Mouse (Mus musculus): Measurements from ENCODE around the gene Pnck. TPM values are rescaled to one million over a fixed set of nuclear protein-coding genes. Genes with fewer than 3 reads are reported as not detected.

The Pnck gene
- total and polyA plus RNA-seq, 3 experiments, result 0.11 TPM; not detected in 2

GRCm38 (mm10) chrX:73626981-73627380, 32.9 kb downstream of the Pnck start:
- no peak overlapping the region for H3K27ac ChIP-seq (ENCODE audit: control insufficient read depth, low read depth, low read length)
- no peak for TF ChIP-seq HCFC1 (IDR thresholded peaks at IDR 0.05; ENCODE audit: low read depth, low read length)
- TF ChIP-seq MXI1 (IDR thresholded peaks at IDR 0.05; ENCODE audit: low read depth, low read length), result no peak
- TF ChIP-seq EP300 (IDR thresholded peaks at IDR 0.05; ENCODE audit: low read depth in 1 of 2, low read length in 2 of 2), result no peak
- no peak for TF ChIP-seq POLR2A (IDR thresholded peaks at IDR 0.05; ENCODE audit: control insufficient read depth in 1 of 2, insufficient read depth in 1 of 2, low read depth in 1 of 2, low read length in 2 of 2, poor library complexity in 1 of 2)
- no peak for TF ChIP-seq SMC3 (IDR thresholded peaks at IDR 0.05; ENCODE audit: low read depth, low read length)
- TF ChIP-seq USF1 (IDR thresholded peaks at IDR 0.05; ENCODE audit: low read depth, low read length), result no peak
- no peak for TF ChIP-seq MYC (IDR thresholded peaks at IDR 0.05; ENCODE audit: low read depth, low read length)
- TF ChIP-seq POLR2AphosphoS5 (IDR thresholded peaks at IDR 0.05; ENCODE audit: borderline replicate concordance, low read depth, low read length), result no peak
- no peak for TF ChIP-seq ZKSCAN1 (IDR thresholded peaks at IDR 0.05; ENCODE audit: low read depth, low read length)
- no peak for TF ChIP-seq UBTF (IDR thresholded peaks at IDR 0.05; ENCODE audit: borderline replicate concordance, insufficient read depth, low read depth, low read length)
- no peak for TF ChIP-seq POLR2AphosphoS2 (IDR thresholded peaks at IDR 0.05; ENCODE audit: low read length)
- TF ChIP-seq CHD2 (IDR thresholded peaks at IDR 0.05; ENCODE audit: low read length), result no peak
- no peak for TF ChIP-seq GABPA (IDR thresholded peaks at IDR 0.05; ENCODE audit: low read depth, low read length)
- no peak for TF ChIP-seq BHLHE40 (IDR thresholded peaks at IDR 0.05; ENCODE audit: borderline replicate concordance, low read depth, low read length)
- TF ChIP-seq TBP (IDR thresholded peaks at IDR 0.05; ENCODE audit: low read depth, low read length), result no peak
- no peaks in the 10 kb centered on the region for H3K36me3 ChIP-seq (ENCODE audit: control insufficient read depth in 1 of 2, insufficient read depth in 2 of 2, low read length in 2 of 2)
- H3K9me3 ChIP-seq (replicated peaks; ENCODE audit: insufficient read depth, low read length), result no peaks in the 10 kb centered on the region
- no peak overlapping the region for H3K9ac ChIP-seq (ENCODE audit: control insufficient read depth, low read depth, low read length, poor library complexity, severe bottlenecking)
- H3K4me3 ChIP-seq (ENCODE audit: control insufficient read depth in 1 of 2, insufficient read depth in 1 of 2, low read depth in 2 of 2, low read length in 2 of 2), result no peak overlapping the region
- no peaks in the 10 kb centered on the region for H3K4me1 ChIP-seq (ENCODE audit: control insufficient read depth in 1 of 2, insufficient read depth in 2 of 2, low read length in 2 of 2)
- DNase-seq (ENCODE audit: low read depth, low spot score), result no peak
- peaks cover 1 to 2% of the 10 kb centered on the region in 2 experiments; a peak in 2 of 4 replicates for H3K27me3 ChIP-seq (ENCODE audit: control insufficient read depth in 1 of 2, insufficient read depth in 2 of 2, low read length in 2 of 2)
- H3K79me2 ChIP-seq (ENCODE audit: control insufficient read depth, insufficient read depth, low read length, poor library complexity), result no peaks in the 10 kb centered on the region

GRCm38 (mm10) chrX:73619890-73620289, 40.0 kb downstream of the Pnck start:
- Histone ChIP-seq H3K36me3 (ENCODE audit: control insufficient read depth in 1 of 2, insufficient read depth in 2 of 2, low read length in 2 of 2) (no peaks in the 10 kb centered on the region), H3K27me3 (ENCODE audit: control insufficient read depth in 1 of 2, insufficient read depth in 2 of 2, low read length in 2 of 2) (peaks cover 1 to 2% of the 10 kb centered on the region in 2 experiments; a peak in 2 of 4 replicates), H3K27ac (ENCODE audit: control insufficient read depth, low read depth, low read length) (no peak overlapping the region), H3K4me3 (ENCODE audit: control insufficient read depth in 1 of 2, insufficient read depth in 1 of 2, low read depth in 2 of 2, low read length in 2 of 2) (no peak overlapping the region), H3K9ac (ENCODE audit: control insufficient read depth, low read depth, low read length, poor library complexity, severe bottlenecking) (no peak overlapping the region), H3K4me1 (ENCODE audit: control insufficient read depth in 1 of 2, insufficient read depth in 2 of 2, low read length in 2 of 2) (no peaks in the 10 kb centered on the region), H3K79me2 (ENCODE audit: control insufficient read depth, insufficient read depth, low read length, poor library complexity) (no peaks in the 10 kb centered on the region), H3K9me3 (replicated peaks; ENCODE audit: insufficient read depth, low read length) (no peaks in the 10 kb centered on the region)
- no peak for DNase-seq (ENCODE audit: low read depth, low spot score)
- no peak for TF ChIP-seq GABPA (IDR thresholded peaks at IDR 0.05; ENCODE audit: low read depth, low read length)
- TF ChIP-seq MYB (IDR thresholded peaks at IDR 0.05; ENCODE audit: low read depth, low read length), result no peak
- no peak for TF ChIP-seq CHD1 (IDR thresholded peaks at IDR 0.05; ENCODE audit: low read depth, low read length)
- no peak for TF ChIP-seq CHD2 (IDR thresholded peaks at IDR 0.05; ENCODE audit: low read length)

All from MEL (cell line).